Mouse (Mus musculus) embryonic facial prominence, embryonic 15.5 days (tissue): ENCODE results near the gene Nufip1. TPM values are rescaled to one million over a fixed set of nuclear protein-coding genes. Genes with fewer than 3 reads are reported as not detected.
A peak's percentile ranks its signal among the peaks of the same experiment; 100 is the strongest.

Experiments used
- ATAC-seq: fragments of 200-750 bp; cut with Nextera tagmentation; 2 replicates; pipeline ENCODE4 v1.8.0; 2017; ENCODE audit warnings: low read depth, moderate TSS enrichment; ENCODE audit not compliant: insufficient number of reproducible peaks, low FRiP score, low TSS enrichment
- H3K27ac ChIP-seq: fragments of 300-500 bp; sonication (generic); replicated peaks from 2 replicates; pipeline ENCODE4 v1.5.1; 2015; ENCODE audit warnings: mild to moderate bottlenecking, inconsistent platforms
- H3K27me3 ChIP-seq: fragments of 300-500 bp; sonication (generic); 2 replicates; pipeline ENCODE4 v1.6.1; 2015; ENCODE audit warnings: inconsistent platforms
- H3K36me3 ChIP-seq: fragments of 300-500 bp; sonication (generic); 2 replicates; pipeline ENCODE4 v1.6.1; 2015; ENCODE audit warnings: mild to moderate bottlenecking, inconsistent platforms
- H3K4me1 ChIP-seq: fragments of 300-500 bp; sonication (generic); 2 replicates; pipeline ENCODE4 v1.6.1; 2015; ENCODE audit warnings: inconsistent platforms
- H3K4me2 ChIP-seq: fragments of 300-500 bp; sonication (generic); replicated peaks from 2 replicates; pipeline ENCODE4 v1.6.1; 2015; ENCODE audit warnings: mild to moderate bottlenecking, inconsistent platforms
- H3K4me3 ChIP-seq: fragments of 300-500 bp; sonication (generic); replicated peaks from 2 replicates; pipeline ENCODE4 v1.5.1; 2015; ENCODE audit warnings: mild to moderate bottlenecking, inconsistent platforms
- H3K9ac ChIP-seq: fragments of 300-500 bp; sonication (generic); 2 replicates; pipeline ENCODE4 v1.6.1; 2015; ENCODE audit warnings: inconsistent platforms
- H3K9me3 ChIP-seq: fragments of 300-500 bp; sonication (generic); replicated peaks from 2 replicates; pipeline ENCODE4 v1.6.1; 2016; ENCODE audit warnings: inconsistent platforms
- WGBS: fragments of 180-500 bp; shearing (Covaris S2); methylation state at CpG from one replicate; pipeline ENCODE4 v1.1.7; 2015; 5-methylcytosine and 5-hydroxymethylcytosine counted together
- polyA plus RNA-seq: library from polyadenylated mRNA; unstranded; fragments of >200 nt; fragmentation: Nextera tagmentation; extraction: Ambion mirVana; gene quantifications from 2 replicates; pipeline ENCODE4 v1.2.1, GENCODE M21; 2015

Nufip1 gene
- polyA plus RNA-seq: 13.1 TPM in 2 replicates

DNA sequence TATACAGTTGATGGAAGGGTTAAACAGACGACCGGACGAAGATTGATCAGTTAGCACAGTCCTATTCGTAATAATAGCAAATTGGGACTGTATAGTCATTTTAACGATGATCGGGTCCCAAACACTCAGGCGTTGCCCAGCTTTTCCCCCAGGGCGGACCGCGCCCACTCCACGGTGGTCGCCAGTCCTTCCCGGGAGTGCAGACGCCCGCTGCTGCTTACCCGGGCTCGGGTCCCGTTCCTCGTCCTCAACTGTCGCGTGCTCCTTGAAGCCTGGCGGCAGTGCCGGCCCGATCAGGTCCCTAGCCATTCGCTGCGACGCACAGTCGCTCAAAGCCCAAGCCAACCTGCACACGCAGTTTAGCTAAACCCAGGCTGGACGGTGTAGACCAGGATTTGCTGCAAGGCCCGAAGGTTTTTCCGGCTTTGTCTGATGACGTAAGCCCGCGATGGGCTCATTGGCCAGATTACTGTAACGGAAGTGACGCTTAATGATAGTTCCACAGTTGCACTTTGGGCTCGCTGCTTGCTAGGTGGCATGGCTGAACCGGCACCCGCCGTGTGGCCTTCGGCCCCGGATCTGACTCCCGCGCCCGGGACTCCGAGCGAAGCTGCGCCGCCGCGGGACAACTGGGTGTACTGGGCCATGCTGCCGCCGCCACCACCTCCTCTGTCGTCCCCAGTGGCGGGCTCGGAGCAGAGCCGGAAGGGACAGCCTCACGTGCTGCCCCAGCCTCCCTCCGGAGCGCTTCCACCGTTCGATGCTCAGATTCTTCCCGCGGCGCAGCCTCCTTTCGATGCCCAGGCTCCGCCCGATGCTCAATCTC is at the start of gene Nufip1, which contains the start of gene Gpalpp1:
Gene Nufip1, plus strand, starts transcription at position 496 of the 826 bp plus-strand sequence.
Gene Gpalpp1, minus strand, starts transcription at position 365 of the 826 bp plus-strand sequence.
- ATAC-seq: peak; percentile 97
- no peaks in the 10 kb centered on the region for H3K9me3 ChIP-seq
- under 1% methylated on average over 69 of the region's 69 CpGs for WGBS
- peak within 1 kb of the TSS; percentile 87 for H3K27ac ChIP-seq
- H3K27me3 ChIP-seq: no peaks in the 10 kb centered on the region
- peaks cover 12% of the 10 kb centered on the region for H3K4me1 ChIP-seq
- H3K4me2 ChIP-seq: peak within 1 kb of the TSS; percentile 82
- H3K36me3 ChIP-seq: peaks cover 21% of the 10 kb centered on the region
- H3K4me3 ChIP-seq: peak within 1 kb of the TSS; percentile 98
- peak within 1 kb of the TSS; percentile 81 for H3K9ac ChIP-seq

DNA sequence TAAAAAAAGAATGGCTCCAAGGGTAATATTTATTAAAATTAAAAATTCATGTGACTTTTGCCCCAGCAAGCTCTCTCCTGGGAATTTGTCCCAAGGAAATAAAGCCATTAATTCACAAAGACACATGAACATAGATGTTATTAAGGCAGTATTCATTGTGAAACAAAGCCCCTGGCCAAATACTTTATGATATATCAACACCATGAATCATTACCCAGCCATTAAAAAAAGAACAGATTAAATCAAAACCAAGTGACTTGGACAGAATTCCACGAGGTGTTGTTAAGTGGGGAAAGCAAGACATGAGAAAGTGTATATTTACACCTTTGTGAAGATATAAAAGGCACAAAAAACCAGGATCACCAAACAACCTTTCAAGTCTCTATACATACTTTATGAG is 43.5 kb upstream of the Nufip1 start:
- no peak overlapping the region for H3K4me2 ChIP-seq
- WGBS: 56% methylated on average over 1 of the region's 1 CpGs
- ATAC-seq: no peak
- no peak overlapping the region for H3K27ac ChIP-seq
- H3K27me3 ChIP-seq: no peaks in the 10 kb centered on the region
- no peak overlapping the region for H3K4me3 ChIP-seq
- H3K36me3 ChIP-seq: no peaks in the 10 kb centered on the region
- no peaks in the 10 kb centered on the region for H3K4me1 ChIP-seq
- H3K9me3 ChIP-seq: no peaks in the 10 kb centered on the region
- no peak overlapping the region for H3K9ac ChIP-seq

DNA sequence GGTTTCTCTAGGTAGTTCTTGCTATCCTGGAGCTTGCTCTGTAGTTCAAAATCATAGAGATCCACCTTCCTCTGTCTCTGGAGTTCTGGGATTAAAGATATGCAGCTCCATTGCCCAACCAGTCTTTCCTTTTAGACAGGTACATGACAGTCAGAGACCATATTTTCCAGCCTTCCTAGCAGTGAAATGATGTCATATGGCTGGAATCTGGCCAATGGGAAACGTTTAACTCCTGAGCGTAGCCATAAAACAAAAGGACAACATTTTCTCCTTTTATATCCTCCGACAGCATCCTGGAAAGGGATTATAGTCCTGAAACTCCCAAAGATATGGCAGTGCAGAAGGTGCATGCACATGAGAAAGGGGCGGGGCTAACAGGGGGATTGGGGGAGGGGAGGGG is 42.4 kb upstream of the Nufip1 start:
- ATAC-seq: no peak
- Histone ChIP-seq H3K27ac (no peak overlapping the region), H3K4me2 (no peak overlapping the region), H3K27me3 (no peaks in the 10 kb centered on the region), H3K4me1 (no peaks in the 10 kb centered on the region), H3K4me3 (no peak overlapping the region), H3K9ac (no peak overlapping the region), H3K9me3 (no peaks in the 10 kb centered on the region), H3K36me3 (no peaks in the 10 kb centered on the region)
- 55% methylated on average over 4 of the region's 4 CpGs for WGBS

DNA sequence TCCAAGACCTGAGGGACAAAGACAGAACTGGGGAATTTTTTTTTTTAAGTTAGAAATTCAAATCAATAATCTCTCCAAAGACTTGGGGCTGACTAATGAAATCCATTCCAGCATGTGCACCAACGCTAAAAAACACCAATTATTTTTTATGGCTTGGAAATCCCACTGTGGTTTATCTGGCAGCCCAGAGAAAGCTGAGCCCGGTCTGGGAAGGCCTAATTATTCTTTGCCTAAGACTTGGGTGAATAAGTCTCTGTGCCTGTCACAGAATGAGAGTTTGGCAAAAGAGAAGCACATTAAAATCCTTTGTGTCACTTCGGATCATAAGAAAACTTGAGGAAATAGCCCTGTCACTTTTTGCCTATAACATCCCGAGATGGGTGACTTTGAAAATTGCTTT is 41.4 kb upstream of the Nufip1 start:
- Histone ChIP-seq H3K9me3 (no peaks in the 10 kb centered on the region), H3K27me3 (no peaks in the 10 kb centered on the region), H3K36me3 (no peaks in the 10 kb centered on the region), H3K4me1 (no peaks in the 10 kb centered on the region), H3K9ac (no peak overlapping the region), H3K4me2 (no peak overlapping the region), H3K27ac (no peak overlapping the region), H3K4me3 (no peak overlapping the region)
- no peak for ATAC-seq
- WGBS: 53% methylated on average over 4 of the region's 4 CpGs

DNA sequence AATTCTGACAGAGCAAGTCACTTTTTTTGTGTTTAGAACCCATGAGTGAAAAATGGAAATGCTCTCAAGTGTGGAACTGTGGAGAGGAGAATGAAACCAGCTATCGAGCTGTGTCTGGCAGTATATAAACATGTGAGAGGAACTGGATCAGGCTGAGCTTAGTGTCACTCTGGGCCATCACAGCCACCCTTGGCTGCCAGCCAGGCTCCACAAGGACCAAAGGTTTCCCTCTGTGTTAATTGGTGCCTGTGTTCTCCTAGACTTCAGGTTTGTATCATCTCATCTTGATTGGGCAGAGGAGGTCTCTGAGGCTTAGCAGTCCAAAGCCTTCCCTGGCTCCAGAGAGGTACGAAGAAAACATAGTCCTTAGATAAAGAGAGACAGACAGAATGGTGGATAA is 38.1 kb upstream of the Nufip1 start:
- Histone ChIP-seq H3K4me1 (no peaks in the 10 kb centered on the region), H3K9ac (no peak overlapping the region), H3K9me3 (no peaks in the 10 kb centered on the region), H3K4me3 (no peak overlapping the region), H3K36me3 (no peaks in the 10 kb centered on the region), H3K27ac (no peak overlapping the region), H3K27me3 (no peaks in the 10 kb centered on the region), H3K4me2 (no peak overlapping the region)
- WGBS: 72% methylated on average over 2 of the region's 2 CpGs
- 0 out of 2 replicates have a peak, but pooled peaks have one; percentile 15 for ATAC-seq

DNA sequence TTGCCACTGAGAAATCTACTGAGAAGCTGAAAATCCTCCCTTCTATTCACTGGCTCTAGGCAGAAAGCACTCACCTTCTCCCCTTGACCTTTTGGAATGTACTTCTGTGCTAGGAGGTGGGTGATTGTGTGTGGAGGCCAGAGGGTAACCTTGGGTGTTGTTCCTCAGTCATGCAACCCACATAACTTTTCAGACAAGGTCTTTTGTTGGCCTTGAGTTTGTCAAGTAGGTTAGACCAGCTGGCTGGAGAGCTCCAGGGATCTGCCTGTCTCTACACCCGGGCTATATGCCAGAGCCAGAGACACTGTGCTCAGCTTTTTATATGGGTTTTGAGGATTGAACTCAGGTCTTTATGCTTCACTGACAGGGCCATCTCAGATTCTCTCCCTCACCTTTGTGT is 36.5 kb upstream of the Nufip1 start:
- no peak for ATAC-seq
- no peak overlapping the region for H3K9ac ChIP-seq
- H3K9me3 ChIP-seq: no peaks in the 10 kb centered on the region
- no peaks in the 10 kb centered on the region for H3K36me3 ChIP-seq
- no peaks in the 10 kb centered on the region for H3K4me1 ChIP-seq
- WGBS: 85% methylated on average over 1 of the region's 1 CpGs
- H3K27me3 ChIP-seq: no peaks in the 10 kb centered on the region; the same call in 1 of the 2 replicates
- H3K4me3 ChIP-seq: no peak overlapping the region
- H3K4me2 ChIP-seq: no peak overlapping the region
- no peak overlapping the region for H3K27ac ChIP-seq

DNA sequence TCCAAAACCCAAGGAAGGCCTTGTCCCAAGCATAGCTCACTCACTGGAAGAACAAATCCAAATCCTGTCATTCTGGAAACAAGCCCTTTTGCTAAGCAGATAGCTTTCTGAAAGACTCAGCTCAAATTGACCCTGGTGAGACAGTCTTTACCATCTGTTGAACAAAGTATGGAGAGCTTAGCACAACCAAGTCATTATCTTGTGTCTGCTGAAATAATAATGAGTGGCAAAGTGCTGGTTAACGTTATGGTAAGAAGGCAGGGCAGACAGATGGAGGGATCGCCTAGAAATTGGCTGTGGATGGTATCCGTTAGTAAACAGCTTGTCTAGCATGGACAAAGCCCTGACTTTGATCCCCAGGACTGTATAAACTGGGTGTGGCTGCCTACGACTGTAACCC is 35.0 kb upstream of the Nufip1 start:
- Histone ChIP-seq H3K4me3 (no peak overlapping the region), H3K36me3 (no peaks in the 10 kb centered on the region), H3K4me1 (no peaks in the 10 kb centered on the region), H3K27ac (no peak overlapping the region), H3K9me3 (no peaks in the 10 kb centered on the region), H3K27me3 (no peaks in the 10 kb centered on the region; the same call in 1 of the 2 replicates), H3K4me2 (no peak overlapping the region), H3K9ac (no peak overlapping the region)
- no peak for ATAC-seq
- 51% methylated on average over 4 of the region's 4 CpGs for WGBS

DNA sequence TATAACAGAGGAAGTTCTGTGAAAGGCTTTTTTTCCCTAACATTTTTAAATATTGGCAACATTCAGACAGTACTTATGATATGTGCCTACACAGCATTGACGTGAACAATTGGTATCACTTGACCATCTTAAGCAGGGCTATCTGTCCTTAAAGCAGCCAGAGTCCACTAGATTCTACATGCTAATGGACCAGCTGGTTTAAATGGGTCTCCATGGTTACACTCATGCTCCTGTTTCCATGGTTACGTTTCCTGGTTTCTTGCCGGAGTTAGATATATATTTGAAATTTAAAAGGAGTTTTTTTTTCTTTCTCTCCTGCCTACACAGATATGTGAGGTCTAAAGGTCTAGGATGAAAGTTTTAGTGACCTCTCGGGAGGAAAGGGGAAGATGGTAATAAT is 34.1 kb upstream of the Nufip1 start:
- no peaks in the 10 kb centered on the region for H3K4me1 ChIP-seq
- H3K4me2 ChIP-seq: no peak overlapping the region
- H3K9ac ChIP-seq: no peak overlapping the region
- H3K4me3 ChIP-seq: no peak overlapping the region
- H3K27me3 ChIP-seq: no peaks in the 10 kb centered on the region; the same call in 1 of the 2 replicates
- no peaks in the 10 kb centered on the region for H3K36me3 ChIP-seq
- no peak overlapping the region for H3K27ac ChIP-seq
- no peak for ATAC-seq
- no peaks in the 10 kb centered on the region for H3K9me3 ChIP-seq
- 64% methylated on average over 4 of the region's 4 CpGs for WGBS

DNA sequence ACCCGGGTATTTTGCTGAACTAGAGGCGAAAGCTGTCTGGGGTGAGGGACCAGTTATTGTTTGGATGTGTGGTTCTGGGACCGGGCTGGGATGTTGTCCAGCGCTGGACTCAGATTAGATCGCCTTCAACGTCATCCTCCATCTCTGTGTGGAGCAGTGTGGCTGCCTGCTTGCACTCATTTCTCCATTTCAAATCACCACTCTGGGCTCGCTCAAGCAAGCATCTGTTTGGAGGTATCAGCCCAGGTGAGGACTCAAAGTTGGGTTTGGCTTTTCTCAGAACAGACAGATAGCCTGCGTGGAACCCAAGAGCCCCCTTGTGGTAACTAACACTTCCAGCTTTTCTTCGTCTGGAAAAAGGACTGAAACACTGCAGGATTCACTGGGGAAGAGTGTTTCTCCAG is 33.6 kb upstream of the Nufip1 start:
- no peak overlapping the region for H3K9ac ChIP-seq
- 49% methylated on average over 9 of the region's 9 CpGs for WGBS
- H3K27me3 ChIP-seq: no peaks in the 10 kb centered on the region; the same call in 1 of the 2 replicates
- 0 out of 2 replicates have a peak, but pooled peaks have one; percentile 51 for ATAC-seq
- no peaks in the 10 kb centered on the region for H3K4me1 ChIP-seq
- H3K4me3 ChIP-seq: no peak overlapping the region
- H3K9me3 ChIP-seq: no peaks in the 10 kb centered on the region
- no peak overlapping the region for H3K4me2 ChIP-seq
- no peak overlapping the region for H3K27ac ChIP-seq
- no peaks in the 10 kb centered on the region for H3K36me3 ChIP-seq

DNA sequence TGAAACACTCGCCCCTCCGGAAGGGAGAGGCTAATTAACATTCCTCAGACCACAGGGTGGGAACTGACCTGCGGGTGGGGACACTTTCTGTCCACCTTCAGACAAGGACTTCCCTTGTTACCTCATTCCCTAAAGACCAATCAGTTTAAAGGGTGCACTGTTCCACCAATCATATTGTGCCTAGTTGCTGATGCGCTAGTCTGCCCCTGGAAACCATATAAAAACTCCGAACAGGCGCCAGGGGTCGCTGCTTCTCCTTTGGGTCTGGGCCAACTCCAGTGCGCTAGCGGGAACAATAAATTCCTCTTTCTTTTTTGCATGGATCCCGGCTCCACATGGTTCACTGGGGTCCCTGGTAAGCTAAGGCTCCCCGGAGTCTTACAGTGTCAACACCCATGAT is 29.2 kb upstream of the Nufip1 start:
- no peak for ATAC-seq
- Histone ChIP-seq H3K4me3 (no peak overlapping the region), H3K4me1 (no peaks in the 10 kb centered on the region), H3K4me2 (no peak overlapping the region), H3K27me3 (no peaks in the 10 kb centered on the region; the same call in 1 of the 2 replicates), H3K36me3 (no peaks in the 10 kb centered on the region), H3K27ac (no peak overlapping the region), H3K9ac (no peak overlapping the region), H3K9me3 (no peaks in the 10 kb centered on the region)
- WGBS: 61% methylated on average over 11 of the region's 11 CpGs

DNA sequence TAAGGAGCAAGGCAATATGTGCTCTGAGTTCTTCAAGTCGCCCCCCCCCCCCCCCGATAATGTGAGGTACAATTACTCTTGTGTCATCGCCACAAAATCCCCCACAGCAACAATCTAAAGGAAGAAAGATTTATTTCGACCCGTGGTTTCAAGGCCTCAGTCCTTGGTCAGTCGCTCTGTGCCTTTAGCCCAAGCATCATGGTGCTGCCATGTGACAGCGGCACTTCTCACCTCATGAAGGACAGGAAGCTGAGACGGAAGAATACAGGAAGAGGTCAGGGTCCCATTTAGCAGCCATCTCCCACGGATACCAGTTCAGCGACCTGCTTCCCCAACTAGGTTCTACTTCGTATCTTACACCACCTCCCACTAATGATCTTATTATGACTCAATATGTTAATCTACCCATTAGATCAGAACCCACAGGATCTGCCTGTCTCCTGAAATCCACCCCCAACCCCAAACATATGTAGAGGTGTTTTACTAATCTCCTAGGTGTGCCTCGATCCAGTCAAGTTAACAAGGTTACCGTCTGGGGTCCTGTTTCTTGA is 28.5 kb upstream of the Nufip1 start:
- Histone ChIP-seq H3K27me3 (no peaks in the 10 kb centered on the region; the same call in 1 of the 2 replicates), H3K4me1 (no peaks in the 10 kb centered on the region), H3K4me2 (no peak overlapping the region), H3K4me3 (no peak overlapping the region), H3K36me3 (no peaks in the 10 kb centered on the region), H3K9ac (no peak overlapping the region), H3K27ac (no peak overlapping the region), H3K9me3 (no peaks in the 10 kb centered on the region)
- 84% methylated on average over 13 of the region's 13 CpGs for WGBS
- ATAC-seq: no peak
